Mouse (Mus musculus) lung, postnatal 14 days (tissue): ENCODE data around the gene Rangrf.
A peak's percentile ranks its signal among the peaks of the same experiment; 100 is the strongest.
"Not testable (repeated sequence)": the region's sequence is repeated elsewhere in the genome, so short reads cannot be mapped to it uniquely, and the experiment has no call there.

Experiments used
- DNase-seq: peaks from one replicate; pipeline ENCODE4 v3.0.0; 2021

Gene Rangrf

DNA sequence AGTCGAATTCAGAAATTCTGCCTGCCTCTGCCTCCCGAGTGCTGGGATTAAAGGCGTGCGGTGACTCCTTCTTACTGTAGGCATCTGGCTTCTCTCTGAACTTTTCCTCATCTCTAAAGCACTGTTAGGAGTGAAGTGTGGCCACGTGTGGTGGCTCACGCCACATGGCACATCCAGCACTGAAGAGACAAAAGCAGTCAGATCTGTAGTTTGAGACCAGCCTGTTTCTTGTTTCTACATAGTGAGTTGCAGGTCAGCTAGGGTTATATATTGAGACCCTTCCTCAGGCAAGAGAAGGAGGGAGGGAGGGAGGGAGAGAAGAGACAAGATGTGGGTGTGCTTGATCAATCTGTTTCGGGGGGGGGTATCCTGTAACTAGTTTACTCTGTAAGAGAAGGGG, at the start of gene Rangrf:
Gene Rangrf (minus strand): TSS at position 101 of the 400 bp plus-strand sequence.
- no peak for DNase-seq

DNA sequence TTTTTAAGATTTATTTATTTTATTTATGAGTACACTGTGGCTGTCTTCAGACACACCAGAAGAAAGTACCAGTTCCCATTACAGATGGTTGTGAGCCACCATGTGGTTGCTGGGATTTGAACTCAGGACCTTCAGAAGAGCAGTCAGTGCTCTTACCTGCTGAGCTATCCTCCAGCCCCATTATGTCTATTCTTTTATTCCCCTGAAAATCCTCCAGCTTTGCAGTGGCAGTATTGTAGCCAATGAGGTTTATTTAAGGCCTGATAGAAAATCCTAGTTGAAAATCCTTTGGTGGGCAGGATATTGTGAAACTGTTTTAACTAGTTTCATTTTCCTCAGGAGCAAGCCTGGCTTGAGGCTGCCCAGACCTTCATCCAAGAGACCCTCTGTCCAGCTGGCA, 45.7 kb upstream of the Rangrf start:
- no peak for DNase-seq

DNA sequence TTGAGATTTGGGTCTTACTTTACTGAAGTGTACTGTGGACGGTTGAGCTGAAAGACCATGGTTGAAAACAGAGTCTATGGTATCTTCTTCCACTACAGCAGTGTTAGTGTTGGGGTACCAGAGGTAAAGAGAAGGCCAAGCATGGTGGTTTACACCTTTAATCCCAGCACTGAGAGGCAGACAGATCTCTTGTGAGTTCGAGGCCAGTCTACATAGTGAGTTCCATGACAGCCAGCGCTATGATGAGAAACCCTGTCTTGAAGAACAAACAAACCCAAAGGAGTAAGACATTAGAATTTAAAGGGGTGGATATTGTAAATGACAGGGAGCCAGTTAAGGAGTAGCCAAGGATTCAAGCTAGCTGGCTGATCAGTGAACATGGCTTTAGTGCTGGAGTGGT, 41.8 kb upstream of the Rangrf start:
- DNase-seq = no peak

DNA sequence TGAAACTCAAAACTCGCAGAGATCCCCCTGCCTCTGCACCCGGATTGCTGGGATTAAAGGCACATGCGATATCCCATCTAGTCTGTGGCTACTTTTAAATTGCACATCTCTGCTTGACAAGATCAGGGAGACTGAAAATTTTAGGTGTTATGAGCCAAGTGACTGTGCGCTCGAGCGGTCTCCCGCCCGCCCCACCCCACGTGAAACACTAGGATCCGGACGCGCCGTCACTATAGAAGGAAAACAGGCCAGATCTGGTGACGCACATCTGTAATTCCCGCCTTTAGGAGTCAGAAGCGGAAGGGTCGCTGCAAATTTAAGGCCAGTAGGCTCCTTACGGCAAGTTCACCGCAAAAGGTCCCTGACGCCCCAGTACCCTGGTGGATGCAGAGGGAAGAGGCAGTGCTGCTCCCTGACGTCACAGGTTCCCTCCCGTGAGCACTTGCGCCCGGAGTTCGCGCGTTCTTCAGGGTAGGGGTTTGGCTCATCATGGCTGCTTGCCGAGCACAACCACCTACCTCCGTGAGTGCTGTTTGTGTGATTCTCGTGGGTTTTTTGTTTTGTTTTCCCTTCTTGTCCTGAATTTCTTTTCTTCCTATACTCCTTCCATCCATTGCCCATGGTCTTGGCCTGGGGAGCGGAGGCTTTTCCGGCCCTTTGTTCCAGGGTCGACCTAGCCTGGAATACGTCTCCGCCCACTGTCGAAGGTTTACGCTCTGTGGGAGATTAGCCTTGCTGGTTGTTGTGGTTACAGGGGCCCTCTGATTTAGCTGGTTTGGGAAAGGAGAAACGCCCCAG, 40.9 kb upstream of the Rangrf start, which contains the start of gene Ctc1:
Gene Ctc1 (plus strand): TSS at position 268 of the 798 bp plus-strand sequence.
- peak; percentile 90 for DNase-seq

DNA sequence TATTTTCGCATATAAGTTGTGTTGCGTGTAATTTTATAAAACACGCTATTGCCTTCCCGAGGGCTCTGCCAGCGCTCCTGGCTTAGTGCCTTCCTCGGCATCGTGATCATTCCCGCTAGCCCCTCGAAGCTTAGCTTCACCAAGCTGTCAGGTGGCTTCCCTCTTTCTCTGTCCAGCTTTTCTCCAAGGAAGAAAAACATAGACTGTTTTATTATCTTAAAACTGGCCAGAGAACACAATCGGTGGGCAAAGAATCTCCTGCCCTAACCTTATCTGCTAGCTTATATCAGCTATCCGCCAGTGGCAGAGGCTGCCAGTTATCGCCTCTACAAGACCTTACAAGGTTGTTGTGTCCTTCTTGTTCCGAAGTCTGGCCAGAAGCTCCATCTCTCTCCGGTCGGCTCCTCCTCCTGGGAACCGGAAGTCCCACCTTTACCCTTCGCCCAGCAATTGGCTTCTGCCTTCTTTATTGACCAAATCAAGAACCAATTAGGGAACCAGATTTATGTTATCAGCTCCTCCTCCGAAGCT, 37.2 kb upstream of the Rangrf start:
- peak; percentile 89 for DNase-seq

DNA sequence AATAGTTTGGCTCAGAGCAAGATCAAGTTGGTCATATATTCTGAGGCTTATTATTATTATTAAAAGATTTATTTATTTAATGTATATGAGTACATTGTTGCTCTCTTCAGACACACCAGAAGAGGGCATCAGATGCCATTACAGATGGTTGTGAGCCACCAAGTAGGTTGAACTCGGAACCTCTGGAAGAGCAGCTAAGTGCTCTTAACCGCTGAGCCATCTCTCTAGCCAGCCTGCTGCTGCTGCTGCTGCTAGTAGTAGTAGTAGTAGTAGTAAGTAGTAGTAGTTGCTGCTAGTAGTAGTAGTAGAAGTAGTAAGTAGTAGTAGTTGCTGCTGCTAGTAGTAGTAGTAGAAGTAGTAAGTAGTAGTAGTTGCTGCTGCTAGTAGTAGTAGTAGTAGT, 36.5 kb upstream of the Rangrf start:
- DNase-seq = not testable (repeated sequence)

DNA sequence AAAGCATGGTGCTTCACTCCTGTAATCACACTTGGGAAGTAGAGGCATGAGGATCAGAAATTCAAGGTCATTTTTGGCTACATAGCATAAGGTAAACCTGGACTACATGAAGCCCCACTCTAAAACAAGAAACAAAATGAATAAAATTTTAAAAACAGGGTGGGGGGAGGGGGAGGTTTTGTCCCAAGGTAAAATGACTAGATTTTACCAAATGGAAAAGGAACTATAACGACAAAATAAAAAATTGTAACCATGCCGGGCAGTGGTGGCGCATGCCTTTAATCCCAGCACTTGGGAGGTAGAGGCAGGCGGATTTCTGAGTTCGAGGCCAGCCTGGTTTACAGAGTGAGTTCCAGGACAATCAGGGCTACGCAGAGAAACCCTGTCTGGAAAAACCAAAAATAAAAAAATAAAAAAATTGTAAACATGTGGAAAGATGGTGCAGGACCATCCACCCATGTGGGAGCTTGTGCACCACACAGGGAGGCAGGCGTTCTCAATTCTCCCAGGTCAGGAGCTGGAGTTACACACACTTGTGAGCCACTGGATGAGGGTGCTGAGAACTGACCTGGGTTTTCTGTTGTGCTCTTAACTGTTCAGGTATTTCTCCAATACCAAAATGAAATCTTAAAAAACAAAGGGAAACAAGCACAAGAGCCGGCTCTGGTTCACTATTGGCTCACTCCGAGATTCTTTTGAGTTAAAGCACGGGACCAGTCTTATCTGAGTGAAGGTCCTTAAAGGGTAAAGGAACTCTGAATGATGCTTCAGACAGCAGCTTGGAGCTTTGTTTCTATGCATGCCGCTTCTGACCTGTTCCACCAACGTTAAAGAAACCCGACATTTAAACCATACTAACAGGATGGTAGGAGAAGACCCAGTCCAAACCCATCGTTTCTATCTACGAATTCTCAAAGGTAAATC, 35.7 kb upstream of the Rangrf start:
- no peak for DNase-seq

DNA sequence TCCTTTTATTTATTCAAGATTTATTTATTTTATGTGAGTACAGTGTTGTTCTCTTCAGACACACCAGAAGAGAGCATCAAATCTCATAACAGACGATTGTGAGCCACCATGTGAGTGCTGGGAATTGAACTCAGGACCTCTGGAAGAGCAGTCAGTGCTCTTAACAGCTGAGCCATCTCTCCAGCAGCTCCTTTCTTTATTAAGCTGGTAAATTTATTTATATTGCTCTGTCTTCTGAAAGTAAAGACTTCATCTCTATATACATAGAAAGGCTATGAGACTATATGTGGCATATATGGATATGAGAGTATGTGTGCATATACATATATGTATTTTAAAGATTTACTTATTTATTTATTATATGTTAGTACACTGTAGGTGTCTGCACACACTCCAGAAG, 34.5 kb upstream of the Rangrf start:
- DNase-seq = no peak

DNA sequence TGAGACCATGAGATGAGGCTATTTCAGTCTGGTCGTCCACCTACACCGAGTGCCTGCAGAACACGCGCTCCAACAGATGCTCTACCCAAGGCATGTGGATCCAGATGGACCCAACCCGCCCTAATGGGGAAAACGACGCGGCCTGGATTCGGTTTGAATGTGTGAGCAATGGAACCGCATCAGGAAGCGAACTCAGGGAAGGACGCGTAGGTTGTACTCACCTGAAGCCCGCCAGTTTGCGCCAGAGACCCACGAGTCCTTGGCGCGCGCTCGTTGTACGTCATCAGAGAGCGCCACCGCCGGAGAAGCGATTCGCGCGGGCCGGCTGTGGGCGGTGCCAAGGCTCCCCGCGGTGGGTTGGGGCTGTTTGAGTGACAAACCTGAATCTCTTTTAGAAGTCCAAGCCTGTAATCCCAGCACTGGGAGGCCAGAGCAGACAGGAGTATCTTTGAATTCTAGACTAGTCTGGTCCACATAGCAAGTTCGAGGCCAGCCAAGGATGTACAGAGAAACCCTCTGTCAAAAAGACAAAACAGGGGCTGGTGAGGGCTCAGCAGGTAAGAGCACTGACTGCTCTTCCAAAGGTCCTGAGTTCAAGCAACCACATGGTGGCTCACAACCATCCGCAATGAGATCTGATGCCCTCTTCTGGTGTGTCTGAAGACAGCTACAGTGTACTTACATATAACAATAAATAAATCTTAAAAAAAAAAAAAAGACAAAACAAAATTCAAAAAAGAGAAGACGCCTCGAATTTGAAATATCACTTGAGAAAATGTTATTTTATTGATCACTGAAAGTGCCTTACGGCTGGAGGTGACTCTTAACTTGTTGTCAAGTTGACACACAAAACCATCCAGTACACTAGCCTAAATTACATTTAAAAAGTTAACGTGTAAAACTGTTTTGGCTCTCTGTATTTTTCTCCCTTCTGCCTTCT, 33.5 kb upstream of the Rangrf start, which contains the start of gene Pfas:
Gene Pfas (minus strand): TSS at position 279 of the 940 bp plus-strand sequence.
- DNase-seq = peak; percentile 90

DNA sequence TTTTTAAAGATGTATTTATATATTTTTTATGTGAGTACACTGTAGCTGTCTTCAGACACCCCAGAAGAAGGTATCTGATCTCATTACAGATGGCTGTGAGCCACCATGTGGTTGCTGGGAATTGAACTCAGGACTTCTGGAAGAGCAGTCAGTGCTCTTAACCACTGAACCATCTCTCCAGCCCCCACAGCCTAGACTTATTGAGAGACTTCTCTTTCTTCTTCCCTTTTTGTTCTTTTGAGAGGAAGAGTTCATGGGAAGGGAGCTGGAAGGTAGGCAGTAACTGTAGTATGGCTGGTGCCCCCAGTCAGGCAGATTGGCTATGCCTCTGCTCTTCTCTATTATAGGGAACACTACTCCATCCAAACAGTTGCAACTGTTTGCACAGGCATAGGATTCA, 31.6 kb upstream of the Rangrf start:
- not testable (repeated sequence) for DNase-seq

DNA sequence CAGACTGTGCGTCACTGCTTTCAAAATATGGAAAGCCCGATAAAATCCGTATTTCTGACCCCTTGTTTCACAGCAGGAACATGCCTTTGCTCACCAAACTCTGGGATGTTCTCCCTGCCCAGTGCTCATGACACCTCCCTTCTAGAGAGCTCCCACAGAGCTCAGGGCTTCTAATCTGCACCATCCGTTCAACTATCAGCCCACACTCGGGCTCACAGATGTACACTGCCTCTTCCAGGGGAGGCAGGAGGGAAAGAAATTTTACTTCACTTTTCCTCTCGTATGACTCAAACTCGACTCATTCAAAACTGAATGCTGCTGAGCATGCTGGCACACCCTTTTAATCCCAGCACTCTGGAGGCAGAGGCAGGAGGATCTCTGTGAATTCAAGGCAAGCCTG, 30.2 kb upstream of the Rangrf start:
- DNase-seq = no peak

DNA sequence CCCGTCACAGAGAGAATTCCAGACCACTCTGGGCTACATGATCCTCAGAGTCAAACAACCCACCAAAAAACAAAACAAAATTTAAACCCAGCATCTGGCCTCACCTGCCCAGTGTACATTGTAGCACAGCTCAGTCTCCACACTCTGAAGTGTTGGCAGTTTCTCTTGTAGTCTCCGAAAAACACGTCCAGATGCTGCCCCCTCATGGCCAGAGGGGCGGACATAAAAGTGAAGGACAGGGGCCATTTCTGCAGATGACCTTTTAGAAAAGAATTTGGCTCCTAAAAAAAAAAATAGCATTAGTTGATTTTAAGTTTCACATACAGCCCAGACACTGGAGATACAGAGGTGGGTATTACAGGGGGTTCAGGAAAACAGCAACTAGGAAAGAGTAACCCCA, 28.6 kb upstream of the Rangrf start:
- peak; percentile 27 for DNase-seq

DNA sequence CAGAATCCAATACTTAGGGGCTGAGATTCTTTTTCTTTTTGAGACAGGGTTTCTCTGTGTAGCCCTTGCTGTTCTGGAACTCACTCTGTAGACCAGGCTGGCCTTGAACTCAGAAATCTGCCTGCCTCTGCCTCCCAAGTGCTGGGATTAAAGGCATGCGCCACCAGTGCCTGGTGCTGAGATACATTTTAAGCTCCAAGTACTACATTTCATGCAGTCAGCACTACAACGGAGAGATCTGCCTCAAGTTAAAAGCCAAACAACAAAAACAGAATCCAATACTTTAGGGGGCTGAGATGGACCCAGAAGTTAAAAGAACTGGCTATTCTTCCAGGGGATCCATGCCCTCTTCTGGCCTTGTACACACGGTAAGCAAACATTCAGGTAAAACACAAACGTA, 27.8 kb upstream of the Rangrf start:
- not testable (repeated sequence) for DNase-seq

DNA sequence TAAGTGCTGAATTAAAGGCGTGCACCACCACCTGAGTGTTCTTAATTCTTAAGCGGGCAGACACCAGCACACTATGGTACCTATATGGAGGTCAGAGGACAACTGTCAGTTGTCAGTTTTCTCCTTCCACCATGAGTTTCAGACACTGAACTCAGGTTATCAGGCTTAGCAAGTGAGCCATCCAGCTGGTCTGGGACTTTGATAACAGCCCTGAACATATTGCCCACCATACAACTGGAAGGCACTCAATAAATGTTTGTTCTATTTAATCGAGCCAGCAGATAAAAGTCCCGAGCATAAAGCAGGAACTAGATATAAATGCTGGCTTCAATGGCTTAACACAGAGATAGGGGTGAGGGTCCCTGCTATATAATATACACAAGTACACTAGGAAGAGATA, 22.1 kb upstream of the Rangrf start:
- DNase-seq = no peak

DNA sequence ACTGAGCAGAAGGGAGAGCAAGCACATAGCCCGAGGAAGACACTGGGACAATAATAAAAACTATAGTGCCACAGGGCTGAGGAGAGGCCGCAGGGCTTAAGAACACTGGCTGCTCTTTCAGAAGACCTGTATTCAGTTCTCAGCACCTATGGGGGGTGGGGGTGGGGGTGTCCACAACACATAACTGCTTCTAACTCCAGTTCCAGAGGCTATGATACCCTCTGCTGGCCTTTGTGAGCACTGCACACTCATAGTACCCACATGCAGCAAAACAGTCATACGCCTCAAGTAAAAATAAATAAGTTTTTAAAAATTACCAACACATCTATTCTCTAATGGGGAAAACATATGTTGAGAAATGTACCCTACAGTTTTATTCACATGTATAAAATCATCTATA, 19.4 kb upstream of the Rangrf start:
- DNase-seq = no peak

DNA sequence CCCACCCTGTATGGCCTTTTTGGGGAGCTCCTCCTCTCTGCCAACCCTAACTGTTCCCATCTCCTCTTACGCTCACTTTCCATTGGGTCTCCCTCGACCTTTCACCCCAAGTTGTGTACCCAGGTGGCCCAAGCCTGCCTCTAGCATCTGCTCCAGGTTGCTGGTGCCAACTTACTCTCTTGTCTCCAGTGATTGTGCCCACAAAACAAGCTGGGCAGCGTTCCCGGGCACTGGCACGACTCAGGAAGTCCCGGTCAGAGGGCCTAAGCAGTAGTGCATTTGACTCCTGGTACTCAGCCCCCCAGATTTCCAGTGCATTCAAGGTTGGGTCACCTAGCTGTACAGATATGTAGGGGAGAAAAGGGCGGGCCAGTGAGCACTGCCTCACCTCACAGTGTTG, 18.1 kb upstream of the Rangrf start:
- no peak for DNase-seq

DNA sequence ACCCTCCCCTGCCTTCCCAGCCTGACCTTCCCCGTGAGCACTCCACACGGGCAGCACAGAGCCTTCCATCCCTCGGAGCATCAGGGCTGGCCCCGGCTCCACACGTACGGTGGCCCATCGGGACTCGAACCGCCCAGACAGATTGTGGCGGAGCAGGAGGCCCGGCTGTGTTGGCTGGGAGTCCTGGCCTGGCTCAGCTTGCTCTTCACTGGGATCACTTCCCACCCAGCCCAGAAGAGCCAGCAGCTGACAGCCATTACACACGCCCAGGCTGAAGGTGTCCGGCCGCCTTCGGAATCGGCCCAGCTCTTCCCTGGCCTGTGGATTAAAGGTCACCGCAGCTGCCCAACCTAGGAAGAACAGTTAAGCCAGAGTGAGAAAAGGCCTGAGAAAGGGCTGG, 13.4 kb upstream of the Rangrf start:
- DNase-seq = peak; percentile 21

DNA sequence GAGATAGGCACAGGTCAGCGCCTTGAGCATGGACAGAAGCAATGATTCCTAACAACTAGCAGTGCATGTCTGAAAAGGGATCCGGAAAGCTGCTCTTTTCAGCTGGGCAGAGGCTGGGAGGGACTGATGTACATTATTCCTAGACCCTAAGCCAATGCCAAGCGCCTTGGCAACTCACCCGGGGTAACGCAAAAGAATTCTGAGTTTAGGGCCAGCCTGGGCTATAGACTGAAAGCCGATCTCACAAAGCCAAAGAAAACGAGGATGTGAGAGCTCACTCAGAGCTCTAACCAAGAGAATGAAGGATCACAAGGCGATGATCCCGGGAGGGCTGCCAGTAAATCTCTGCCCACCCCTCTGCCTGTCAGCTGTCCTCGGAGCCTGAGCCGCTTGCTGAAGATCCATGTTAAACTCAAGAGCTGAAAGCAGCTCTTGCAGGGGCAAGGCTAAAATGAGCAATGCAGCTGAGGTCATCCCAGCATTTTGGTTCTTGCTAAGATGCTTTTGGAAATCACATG, 12.4 kb upstream of the Rangrf start:
- DNase-seq = no peak

DNA sequence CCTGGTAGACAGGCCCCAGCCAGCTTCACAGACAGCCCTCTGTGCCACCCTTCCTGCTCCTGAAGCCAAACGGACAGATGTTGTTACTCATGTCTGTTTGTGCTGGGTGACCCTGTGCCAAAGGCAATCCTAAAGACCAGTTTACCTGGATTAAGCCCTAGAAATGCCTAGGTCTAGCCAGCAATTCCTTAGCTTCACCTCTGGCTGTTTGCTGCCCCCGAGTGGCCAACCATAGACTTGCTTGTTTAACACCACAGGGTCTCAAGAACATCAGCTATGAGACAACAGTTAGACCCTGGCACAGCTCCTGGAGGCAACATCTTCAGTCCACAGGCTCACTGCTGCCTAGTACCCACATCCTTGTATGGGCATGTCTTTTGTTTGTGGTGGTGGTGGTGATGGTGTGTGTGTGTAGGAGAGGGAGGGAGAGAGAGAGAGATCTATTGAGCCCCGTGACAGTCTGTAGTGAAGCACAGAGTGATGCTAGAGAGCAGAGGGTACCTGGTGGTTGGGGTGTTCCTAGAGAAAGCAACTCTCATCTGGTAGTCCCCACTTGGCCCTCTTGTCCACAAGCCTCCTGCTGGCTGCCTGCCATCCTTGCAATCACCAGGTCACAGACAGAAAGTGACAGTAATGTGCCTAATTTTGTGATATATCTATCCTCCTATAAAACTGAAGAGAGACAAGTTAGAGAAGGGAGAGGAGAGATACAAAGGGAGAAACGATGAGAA, 7.8 kb upstream of the Rangrf start:
- peak; percentile 88 for DNase-seq

DNA sequence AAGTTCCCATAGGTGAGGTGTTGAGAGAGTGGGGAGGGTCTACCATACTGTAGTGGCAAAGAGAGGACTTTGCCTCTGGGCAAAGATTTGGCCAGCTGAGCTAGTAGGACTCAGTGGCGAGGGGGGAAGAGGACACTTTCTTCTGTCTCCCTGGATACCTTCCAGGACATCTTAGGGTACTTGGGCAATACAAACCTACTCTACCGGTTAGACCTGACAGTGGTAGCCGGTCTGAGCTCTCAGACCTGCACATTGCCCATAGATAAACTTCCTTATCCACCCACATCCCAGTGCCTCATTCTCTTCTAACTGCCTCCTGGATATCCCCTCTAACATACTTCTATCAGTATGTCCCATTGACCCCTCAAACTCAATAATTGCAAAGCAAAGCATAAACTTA, 5.9 kb upstream of the Rangrf start:
- no peak for DNase-seq

DNA sequence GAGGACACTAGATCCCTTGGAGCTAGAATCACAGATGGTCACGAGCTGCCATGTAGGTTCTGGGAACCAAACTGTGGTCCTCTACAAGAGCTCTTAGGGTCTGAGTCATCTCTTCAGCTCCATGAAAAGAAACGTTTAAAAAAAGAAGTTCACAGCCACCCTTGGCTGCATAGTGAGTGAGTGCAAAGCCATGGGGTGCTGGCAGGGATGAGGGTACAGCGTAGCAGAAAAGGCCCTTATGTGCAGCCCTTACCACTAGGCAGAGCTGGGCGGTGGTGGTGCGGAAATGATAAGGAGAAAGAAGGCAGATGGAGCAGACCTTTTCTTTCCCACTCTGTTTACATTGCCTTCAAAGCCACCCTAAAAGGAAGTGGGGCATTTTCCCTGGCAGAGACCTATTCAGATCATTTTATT, 4.3 kb upstream of the Rangrf start:
- no peak for DNase-seq
